Mouse (Mus musculus): ENCODE measurements around the gene G0s2. TPM values are rescaled to one million over a fixed set of nuclear protein-coding genes. Genes with fewer than 3 reads are reported as not detected.

The G0s2 gene
- total and polyA plus RNA-seq, 3 experiments, result 44.8 to 229 (median 57.9) TPM

DNA sequence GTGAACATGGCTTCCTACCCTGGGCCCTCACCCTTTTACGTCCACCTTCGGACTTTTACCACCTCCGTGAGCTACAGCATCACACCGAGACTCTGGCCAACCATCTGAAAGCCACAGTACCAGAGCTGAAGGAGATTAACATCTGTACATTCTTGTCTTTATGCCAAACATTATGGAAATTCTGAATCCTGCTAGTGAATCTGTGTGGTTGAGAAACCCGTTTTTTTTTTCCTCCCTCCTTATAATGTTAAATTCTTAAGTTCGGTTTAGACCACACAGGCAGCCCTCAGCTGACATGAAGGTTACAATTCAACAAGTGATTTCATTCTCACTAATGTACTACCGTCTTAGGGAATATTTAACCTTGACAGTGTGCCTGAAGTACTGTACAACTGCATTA is 38.1 kb downstream of the G0s2 start:
- no peaks in the 10 kb centered on the region for H3K79me2 ChIP-seq (replicated peaks; ENCODE audit: control insufficient read depth, insufficient read depth, low read length)
- no peak overlapping the region for H3K4me3 ChIP-seq
- no peak overlapping the region for H3K9ac ChIP-seq (ENCODE audit: low read depth, low read length)
- no peaks in the 10 kb centered on the region for H3K4me1 ChIP-seq (ENCODE audit: control insufficient read depth, insufficient read depth, low read length)
- intact Hi-C loops (cut with DNase I), result no loop called here
- WGBS, result 69% methylated on average over 7 of the region's 7 CpGs
- no peaks in the 10 kb centered on the region for H3K27me3 ChIP-seq (ENCODE audit: control insufficient read depth, insufficient read depth, low read length)
- no peaks in the 10 kb centered on the region for H3K36me3 ChIP-seq (ENCODE audit: control insufficient read depth, insufficient read depth, low read length)
- H3K27ac ChIP-seq, result no peak overlapping the region
- TF ChIP-seq POLR2A (IDR thresholded peaks at IDR 0.05; ENCODE audit: insufficient read depth, low read depth, low read length) (no peak), EP300 (IDR thresholded peaks at IDR 0.05; ENCODE audit: insufficient read depth, low read depth, low read length) (no peak), CTCF (IDR thresholded peaks at IDR 0.05) (no peak)
- DNase-seq, result no peak

DNA sequence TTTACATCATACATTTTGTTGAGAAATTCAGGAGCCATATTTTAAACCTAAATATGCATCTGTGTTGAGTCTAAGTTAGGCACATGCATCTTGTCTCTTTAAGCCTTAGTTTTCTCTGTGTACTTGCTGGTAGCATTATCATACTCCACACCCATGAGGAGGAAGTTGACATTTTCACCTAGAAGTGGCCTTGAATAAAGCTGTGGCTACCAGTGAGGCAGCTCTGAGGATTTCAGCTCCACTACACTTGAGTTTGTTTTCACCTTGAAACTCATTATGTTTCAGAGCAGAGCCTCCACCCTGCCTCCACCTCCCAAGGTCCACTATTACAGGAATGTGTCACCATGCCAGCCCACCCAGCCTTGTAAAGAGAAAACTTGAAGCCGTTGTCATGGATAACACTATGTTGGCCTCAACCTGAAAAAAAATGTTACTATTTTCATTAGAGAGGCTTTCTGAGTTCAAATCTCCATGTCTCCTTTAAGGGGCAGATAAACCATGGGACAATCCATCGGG is 38.8 kb downstream of the G0s2 start:
- Histone ChIP-seq H3K27ac (no peak overlapping the region), H3K27me3 (ENCODE audit: control insufficient read depth, insufficient read depth, low read length) (no peaks in the 10 kb centered on the region), H3K4me1 (ENCODE audit: control insufficient read depth, insufficient read depth, low read length) (no peaks in the 10 kb centered on the region), H3K9ac (ENCODE audit: low read depth, low read length) (no peak overlapping the region), H3K4me3 (no peak overlapping the region), H3K36me3 (ENCODE audit: control insufficient read depth, insufficient read depth, low read length) (no peaks in the 10 kb centered on the region), H3K79me2 (replicated peaks; ENCODE audit: control insufficient read depth, insufficient read depth, low read length) (no peaks in the 10 kb centered on the region)
- TF ChIP-seq POLR2A (IDR thresholded peaks at IDR 0.05; ENCODE audit: insufficient read depth, low read depth, low read length), result no peak
- no peak for TF ChIP-seq EP300 (IDR thresholded peaks at IDR 0.05; ENCODE audit: insufficient read depth, low read depth, low read length)
- no peak for TF ChIP-seq CTCF (IDR thresholded peaks at IDR 0.05)
- intact Hi-C loops (cut with DNase I), result no loop called here
- no peak for DNase-seq
- WGBS, result 86% methylated on average over 2 of the region's 2 CpGs

DNA sequence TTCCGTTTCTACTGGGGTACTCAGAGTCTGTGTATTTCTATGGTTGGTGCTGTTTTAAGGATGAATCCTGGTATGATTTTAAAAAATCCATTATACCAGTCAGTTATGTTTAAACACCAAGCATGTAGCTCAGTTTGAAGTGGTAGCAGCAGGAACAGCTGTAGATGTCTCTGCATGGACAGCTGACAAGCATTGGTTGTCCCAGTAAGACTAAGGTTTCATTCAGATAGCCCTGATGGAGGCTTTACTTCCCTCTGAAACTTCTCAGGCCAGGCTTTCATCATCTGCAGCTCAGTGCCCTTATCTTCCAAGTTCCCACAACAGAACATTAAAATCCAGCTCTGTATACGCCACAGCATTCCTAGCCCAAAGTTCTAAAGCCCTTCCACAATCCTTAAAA is 40.3 kb downstream of the G0s2 start:
- TF ChIP-seq POLR2A (IDR thresholded peaks at IDR 0.05; ENCODE audit: insufficient read depth, low read depth, low read length) (no peak), CTCF (IDR thresholded peaks at IDR 0.05) (no peak), EP300 (IDR thresholded peaks at IDR 0.05; ENCODE audit: insufficient read depth, low read depth, low read length) (no peak)
- H3K9ac ChIP-seq (ENCODE audit: low read depth, low read length), result no peak overlapping the region
- no peaks in the 10 kb centered on the region for H3K27me3 ChIP-seq (ENCODE audit: control insufficient read depth, insufficient read depth, low read length)
- H3K4me1 ChIP-seq (ENCODE audit: control insufficient read depth, insufficient read depth, low read length), result no peaks in the 10 kb centered on the region
- no peaks in the 10 kb centered on the region for H3K36me3 ChIP-seq (ENCODE audit: control insufficient read depth, insufficient read depth, low read length)
- no peak overlapping the region for H3K4me3 ChIP-seq
- WGBS, result 83% methylated on average over 2 of the region's 2 CpGs
- H3K27ac ChIP-seq, result no peak overlapping the region
- no peaks in the 10 kb centered on the region for H3K79me2 ChIP-seq (replicated peaks; ENCODE audit: control insufficient read depth, insufficient read depth, low read length)
- intact Hi-C loops (cut with DNase I), result no loop called here
- no peak for DNase-seq

DNA sequence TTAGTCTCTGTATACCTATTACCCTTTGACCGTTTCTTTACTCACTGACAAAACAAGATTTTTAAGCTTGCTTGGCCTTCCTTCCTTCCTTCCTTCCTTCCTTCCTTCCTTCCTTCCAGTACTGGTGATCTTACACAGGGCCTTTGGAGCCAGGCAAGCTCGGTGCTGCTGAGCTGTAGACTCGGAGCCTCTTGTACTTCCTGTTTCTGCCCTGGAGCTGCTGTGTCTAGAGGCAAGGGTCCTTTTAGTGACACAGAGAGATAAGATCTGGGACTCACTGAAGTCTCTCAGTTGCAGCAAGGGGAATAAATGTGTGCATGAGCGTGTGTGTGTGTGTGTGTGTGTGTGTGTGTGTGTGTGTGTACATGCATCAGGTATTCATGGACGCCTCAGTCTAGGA is 42.1 kb downstream of the G0s2 start:
- intact Hi-C loops (cut with DNase I), result no loop called here
- WGBS, result 49% methylated on average over 5 of the region's 5 CpGs
- no peak for TF ChIP-seq EP300 (IDR thresholded peaks at IDR 0.05; ENCODE audit: insufficient read depth, low read depth, low read length)

DNA sequence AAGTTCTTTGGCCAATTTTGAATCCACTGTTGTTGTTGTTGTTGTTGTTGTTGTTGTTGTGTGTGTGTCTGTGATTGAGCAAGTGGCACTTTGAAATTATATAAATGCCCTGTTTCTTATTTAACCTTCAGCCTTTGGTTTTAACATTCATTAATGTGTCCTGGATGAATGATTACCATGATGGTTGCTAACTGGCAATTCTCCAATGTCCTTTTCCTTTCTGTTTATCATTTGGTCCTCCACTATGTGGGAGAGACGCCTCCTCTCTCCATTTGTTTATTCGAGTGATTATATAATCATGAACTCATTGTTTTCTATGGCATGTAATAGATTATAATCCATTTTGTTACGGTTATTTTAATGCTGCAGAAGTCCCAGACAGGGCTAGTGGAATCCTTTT is 42.5 kb downstream of the G0s2 start:
- Histone ChIP-seq H3K4me1 (ENCODE audit: control insufficient read depth, insufficient read depth, low read length) (peaks cover 1% of the 10 kb centered on the region; the same call in 1 of the 2 replicates), H3K27ac (no peak overlapping the region), H3K79me2 (replicated peaks; ENCODE audit: control insufficient read depth, insufficient read depth, low read length) (no peaks in the 10 kb centered on the region), H3K9ac (ENCODE audit: low read depth, low read length) (no peak overlapping the region), H3K27me3 (ENCODE audit: control insufficient read depth, insufficient read depth, low read length) (no peaks in the 10 kb centered on the region), H3K36me3 (ENCODE audit: control insufficient read depth, insufficient read depth, low read length) (no peaks in the 10 kb centered on the region), H3K4me3 (no peak overlapping the region)
- 35% methylated on average over 3 of the region's 3 CpGs for WGBS
- intact Hi-C loops (cut with DNase I), result no loop called here
- TF ChIP-seq POLR2A (IDR thresholded peaks at IDR 0.05; ENCODE audit: insufficient read depth, low read depth, low read length) (no peak), CTCF (IDR thresholded peaks at IDR 0.05) (no peak), EP300 (IDR thresholded peaks at IDR 0.05; ENCODE audit: insufficient read depth, low read depth, low read length) (no peak)
- no peak for DNase-seq

More for the DNA sequence above, 42.1 kb downstream of the G0s2 start:
- Histone ChIP-seq H3K79me2 (replicated peaks; ENCODE audit: control insufficient read depth, insufficient read depth, low read length) (no peaks in the 10 kb centered on the region), H3K4me3 (no peak overlapping the region), H3K9ac (ENCODE audit: low read depth, low read length) (no peak overlapping the region), H3K27ac (no peak overlapping the region), H3K4me1 (ENCODE audit: control insufficient read depth, insufficient read depth, low read length) (peaks cover 1% of the 10 kb centered on the region; the same call in 1 of the 2 replicates), H3K36me3 (ENCODE audit: control insufficient read depth, insufficient read depth, low read length) (no peaks in the 10 kb centered on the region), H3K27me3 (ENCODE audit: control insufficient read depth, insufficient read depth, low read length) (no peaks in the 10 kb centered on the region)
- DNase-seq, result no peak

DNA sequence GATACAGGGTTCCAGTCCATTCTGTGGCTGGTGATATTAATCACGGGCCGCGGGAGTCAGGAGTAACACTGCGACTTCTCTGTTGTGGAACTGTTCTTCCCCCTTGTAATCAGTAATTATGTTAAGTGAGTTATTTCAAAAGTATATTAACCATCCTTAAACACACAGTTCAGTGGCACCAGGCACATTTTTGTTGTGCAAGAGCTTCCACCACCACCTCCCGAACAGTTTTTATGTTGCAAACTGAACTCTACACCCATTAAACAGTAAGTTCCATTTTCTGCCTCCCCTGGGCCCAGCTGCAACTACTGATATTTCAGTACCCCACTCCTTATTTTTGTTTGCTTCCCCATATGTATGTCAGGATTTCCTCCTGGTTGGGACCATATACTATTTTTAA is 43.4 kb downstream of the G0s2 start:
- intact Hi-C loops (cut with DNase I), result no loop called here
- H3K4me1 ChIP-seq (ENCODE audit: control insufficient read depth, insufficient read depth, low read length), result peaks cover 1% of the 10 kb centered on the region; the same call in 1 of the 2 replicates
- no peaks in the 10 kb centered on the region for H3K79me2 ChIP-seq (replicated peaks; ENCODE audit: control insufficient read depth, insufficient read depth, low read length)
- TF ChIP-seq POLR2A (IDR thresholded peaks at IDR 0.05; ENCODE audit: insufficient read depth, low read depth, low read length), result no peak
- TF ChIP-seq CTCF (IDR thresholded peaks at IDR 0.05), result no peak
- no peak for TF ChIP-seq EP300 (IDR thresholded peaks at IDR 0.05; ENCODE audit: insufficient read depth, low read depth, low read length)
- H3K27me3 ChIP-seq (ENCODE audit: control insufficient read depth, insufficient read depth, low read length), result no peaks in the 10 kb centered on the region
- H3K4me3 ChIP-seq, result no peak overlapping the region
- no peak overlapping the region for H3K9ac ChIP-seq (ENCODE audit: low read depth, low read length)
- DNase-seq, result no peak
- H3K36me3 ChIP-seq (ENCODE audit: control insufficient read depth, insufficient read depth, low read length), result no peaks in the 10 kb centered on the region
- H3K27ac ChIP-seq, result no peak overlapping the region
- WGBS, result 94% methylated on average over 5 of the region's 5 CpGs
